Mouse (Mus musculus): ENCODE results near the gene Ubac2. TPM values are rescaled to one million over a fixed set of nuclear protein-coding genes. Genes with fewer than 3 reads are reported as not detected.

Gene Ubac2
- polyA plus RNA-seq, 1 experiment from 2014 or later = 60.3 TPM

GRCm38 (mm10) chr14:122032045-122032444, 153.6 kb downstream of the Ubac2 start:
- H3K9me3 ChIP-seq = no peaks in the 10 kb centered on the region
- H3K4me2 ChIP-seq (replicated peaks) = no peak overlapping the region
- ATAC-seq (ENCODE audit: low FRiP score, low read depth) = no peak
- H3K27ac ChIP-seq = no peak overlapping the region
- H3K4me3 ChIP-seq = no peak overlapping the region
- WGBS = 90% methylated on average over 2 of the region's 2 CpGs
- H3K36me3 ChIP-seq = no peaks in the 10 kb centered on the region
- no peaks in the 10 kb centered on the region for H3K4me1 ChIP-seq
- no peak overlapping the region for H3K9ac ChIP-seq
- H3K27me3 ChIP-seq (replicated peaks) = no peaks in the 10 kb centered on the region

- no peaks in the 10 kb centered on the region for H3K27me3 ChIP-seq (replicated peaks)
- no peak for ATAC-seq (ENCODE audit: low FRiP score, low read depth)
- no peak within 1 kb of the TSS for H3K27ac ChIP-seq
- no peaks in the 10 kb centered on the region for H3K9me3 ChIP-seq
- no peaks in the 10 kb centered on the region for H3K36me3 ChIP-seq
- no peak within 1 kb of the TSS for H3K9ac ChIP-seq
- no peak within 1 kb of the TSS for H3K4me3 ChIP-seq
- H3K4me2 ChIP-seq (replicated peaks) = no peak within 1 kb of the TSS
- WGBS = 95% methylated on average over 13 of the region's 13 CpGs
- H3K4me1 ChIP-seq = no peaks in the 10 kb centered on the region
These were observed 156.0 kb downstream of the Ubac2 start, which contains the start of gene Timm8a2 for GRCm38 (mm10) chr14:122034451-122034850. Timm8a2 (plus strand) TSS chr14:122034674.

GRCm38 (mm10) chr14:122035181-122035580, 156.8 kb downstream of the Ubac2 start:
- Histone ChIP-seq H3K27me3 (replicated peaks) (no peaks in the 10 kb centered on the region), H3K4me2 (replicated peaks) (no peak overlapping the region), H3K36me3 (no peaks in the 10 kb centered on the region), H3K9ac (no peak overlapping the region), H3K4me3 (no peak overlapping the region), H3K9me3 (no peaks in the 10 kb centered on the region), H3K27ac (no peak overlapping the region), H3K4me1 (no peaks in the 10 kb centered on the region)
- WGBS = 79% methylated on average over 1 of the region's 1 CpGs
- no peak for ATAC-seq (ENCODE audit: low FRiP score, low read depth)

GRCm38 (mm10) chr14:122035860-122036259, 157.4 kb downstream of the Ubac2 start:
- no peaks in the 10 kb centered on the region for H3K36me3 ChIP-seq
- no peak overlapping the region for H3K4me2 ChIP-seq (replicated peaks)
- H3K27ac ChIP-seq = no peak overlapping the region
- no peak overlapping the region for H3K4me3 ChIP-seq
- H3K9me3 ChIP-seq = no peaks in the 10 kb centered on the region
- H3K4me1 ChIP-seq = no peaks in the 10 kb centered on the region
- WGBS = 93% methylated on average over 2 of the region's 2 CpGs
- no peak overlapping the region for H3K9ac ChIP-seq
- ATAC-seq (ENCODE audit: low FRiP score, low read depth) = no peak
- no peaks in the 10 kb centered on the region for H3K27me3 ChIP-seq (replicated peaks)

GRCm38 (mm10) chr14:122038874-122039647, 160.6 kb downstream of the Ubac2 start:
- no peak for ATAC-seq (ENCODE audit: low FRiP score, low read depth)
- no peak overlapping the region for H3K9ac ChIP-seq
- no peaks in the 10 kb centered on the region for H3K36me3 ChIP-seq
- H3K27ac ChIP-seq = no peak overlapping the region
- H3K4me2 ChIP-seq (replicated peaks) = no peak overlapping the region
- H3K9me3 ChIP-seq = no peaks in the 10 kb centered on the region
- H3K4me1 ChIP-seq = no peaks in the 10 kb centered on the region
- no peak overlapping the region for H3K4me3 ChIP-seq
- 88% methylated on average over 13 of the region's 13 CpGs for WGBS
- H3K27me3 ChIP-seq (replicated peaks) = no peaks in the 10 kb centered on the region

GRCm38 (mm10) chr14:122041413-122041825, 163.0 kb downstream of the Ubac2 start:
- Histone ChIP-seq H3K36me3 (no peaks in the 10 kb centered on the region), H3K9ac (no peak overlapping the region), H3K27ac (no peak overlapping the region), H3K27me3 (replicated peaks) (no peaks in the 10 kb centered on the region), H3K9me3 (no peaks in the 10 kb centered on the region), H3K4me3 (no peak overlapping the region), H3K4me2 (replicated peaks) (no peak overlapping the region), H3K4me1 (no peaks in the 10 kb centered on the region)
- ATAC-seq (ENCODE audit: low FRiP score, low read depth) = no peak
- 94% methylated on average over 3 of the region's 3 CpGs for WGBS

GRCm38 (mm10) chr14:122042142-122042694, 163.8 kb downstream of the Ubac2 start:
- Histone ChIP-seq H3K27ac (no peak overlapping the region), H3K4me3 (no peak overlapping the region), H3K9me3 (no peaks in the 10 kb centered on the region), H3K36me3 (no peaks in the 10 kb centered on the region), H3K4me2 (replicated peaks) (no peak overlapping the region), H3K4me1 (no peaks in the 10 kb centered on the region), H3K27me3 (replicated peaks) (no peaks in the 10 kb centered on the region), H3K9ac (no peak overlapping the region)
- ATAC-seq (ENCODE audit: low FRiP score, low read depth) = no peak
- 84% methylated on average over 8 of the region's 8 CpGs for WGBS

- H3K36me3 ChIP-seq = no peaks in the 10 kb centered on the region
- H3K27ac ChIP-seq = no peak overlapping the region
- no peaks in the 10 kb centered on the region for H3K9me3 ChIP-seq
- ATAC-seq (ENCODE audit: low FRiP score, low read depth) = no peak
- H3K4me3 ChIP-seq = no peak overlapping the region
- H3K27me3 ChIP-seq (replicated peaks) = no peaks in the 10 kb centered on the region
- 95% methylated on average over 8 of the region's 8 CpGs for WGBS
- H3K9ac ChIP-seq = no peak overlapping the region
- no peak overlapping the region for H3K4me2 ChIP-seq (replicated peaks)
- no peaks in the 10 kb centered on the region for H3K4me1 ChIP-seq
These were observed 169.4 kb downstream of the Ubac2 start for GRCm38 (mm10) chr14:122047784-122048183.

GRCm38 (mm10) chr14:122048816-122049215, 170.4 kb downstream of the Ubac2 start:
- Histone ChIP-seq H3K4me1 (no peaks in the 10 kb centered on the region), H3K27me3 (replicated peaks) (no peaks in the 10 kb centered on the region), H3K4me2 (replicated peaks) (no peak overlapping the region), H3K27ac (no peak overlapping the region), H3K4me3 (no peak overlapping the region), H3K9me3 (no peaks in the 10 kb centered on the region), H3K9ac (no peak overlapping the region), H3K36me3 (no peaks in the 10 kb centered on the region)
- ATAC-seq (ENCODE audit: low FRiP score, low read depth) = no peak
- WGBS = 88% methylated on average over 9 of the region's 9 CpGs

- no peaks in the 10 kb centered on the region for H3K9me3 ChIP-seq
- H3K27me3 ChIP-seq (replicated peaks) = no peaks in the 10 kb centered on the region
- no peak overlapping the region for H3K27ac ChIP-seq
- H3K4me1 ChIP-seq = no peaks in the 10 kb centered on the region
- no peak overlapping the region for H3K4me2 ChIP-seq (replicated peaks)
- H3K4me3 ChIP-seq = no peak overlapping the region
- no peak for ATAC-seq (ENCODE audit: low FRiP score, low read depth)
- WGBS = 89% methylated on average over 9 of the region's 9 CpGs
- no peaks in the 10 kb centered on the region for H3K36me3 ChIP-seq
- no peak overlapping the region for H3K9ac ChIP-seq
These were observed 174.6 kb downstream of the Ubac2 start for GRCm38 (mm10) chr14:122052896-122053635.

GRCm38 (mm10) chr14:122056871-122057270, 178.5 kb downstream of the Ubac2 start:
- Histone ChIP-seq H3K36me3 (no peaks in the 10 kb centered on the region), H3K4me1 (no peaks in the 10 kb centered on the region), H3K4me3 (no peak overlapping the region), H3K27ac (no peak overlapping the region), H3K9me3 (no peaks in the 10 kb centered on the region), H3K4me2 (replicated peaks) (no peak overlapping the region), H3K9ac (no peak overlapping the region), H3K27me3 (replicated peaks) (no peaks in the 10 kb centered on the region)
- 82% methylated on average over 6 of the region's 6 CpGs for WGBS
- no peak for ATAC-seq (ENCODE audit: low FRiP score, low read depth)

- H3K27ac ChIP-seq = no peak overlapping the region
- 29% methylated on average over 2 of the region's 2 CpGs for WGBS
- H3K27me3 ChIP-seq (replicated peaks) = no peaks in the 10 kb centered on the region
- H3K4me2 ChIP-seq (replicated peaks) = no peak overlapping the region
- no peaks in the 10 kb centered on the region for H3K9me3 ChIP-seq
- no peak overlapping the region for H3K4me3 ChIP-seq
- H3K36me3 ChIP-seq = no peaks in the 10 kb centered on the region
- no peak overlapping the region for H3K9ac ChIP-seq
- H3K4me1 ChIP-seq = no peaks in the 10 kb centered on the region
- ATAC-seq (ENCODE audit: low FRiP score, low read depth) = no peak
These were observed 179.5 kb downstream of the Ubac2 start for GRCm38 (mm10) chr14:122057941-122058346.
